10 mouse cellular contexts compared by ENCODE assay signal in genomic region chr13:58017298-58017697, GRCm38 (mm10).
"Had no signal": no experiment of that assay in that cellular context is flagged by ENCODE, and none has a peak within 500 bp of the region (broad histone marks: within the 10 kb centered on the region; RNA-seq: fewer than 3 reads in every experiment).

No protein-coding gene starts in this region.

- H3K9ac ChIP-seq: limb, embryonic 15.5 days; liver, embryonic 12.5 days; midbrain, embryonic 12.5 days; neural tube, embryonic 15.5 days had no signal

- H3K27ac ChIP-seq: limb, embryonic 15.5 days; liver, embryonic 12.5 days; midbrain, embryonic 12.5 days; neural tube, embryonic 15.5 days had no signal

- ATAC-seq: liver, embryonic 12.5 days had no signal

- H3K9me3 ChIP-seq: limb, embryonic 15.5 days; liver, embryonic 12.5 days; midbrain, embryonic 12.5 days; neural tube, embryonic 15.5 days had no signal

- H3K4me2 ChIP-seq: limb, embryonic 15.5 days; liver, embryonic 12.5 days; midbrain, embryonic 12.5 days; neural tube, embryonic 15.5 days had no signal

- H3K4me1 ChIP-seq: limb, embryonic 15.5 days; liver, embryonic 12.5 days; midbrain, embryonic 12.5 days; neural tube, embryonic 15.5 days had no signal

- H3K4me3 ChIP-seq: limb, embryonic 15.5 days; liver, embryonic 12.5 days; midbrain, embryonic 12.5 days; myocyte; neural tube, embryonic 15.5 days had no signal

- H3K27me3 ChIP-seq: limb, embryonic 15.5 days; liver, embryonic 12.5 days; midbrain, embryonic 12.5 days; neural tube, embryonic 15.5 days had no signal

- DNase-seq: kidney, postnatal 14 days; lung, postnatal 10 days; right cerebral cortex, adult 18-20 months; right cerebral cortex, postnatal 25 days; thymus, postnatal 4 days had no signal
